Mouse (Mus musculus) midbrain, embryonic 10.5 days (tissue): ENCODE results near the gene Gm21830. TPM values are rescaled to one million over a fixed set of nuclear protein-coding genes. Genes with fewer than 3 reads are reported as not detected.
"Not testable (repeated sequence)": the region's sequence is repeated elsewhere in the genome, so short reads cannot be mapped to it uniquely, and the experiment has no call there.

Experiments
- DNase-seq: peaks from one replicate; pipeline ENCODE4 v3.0.0-alpha.2; 2017; ENCODE audit warnings: low spot score
- H3K27ac ChIP-seq: fragments of 300-500 bp; sonication (generic); replicated peaks from 2 replicates; pipeline ENCODE4 v1.5.1; 2016; ENCODE audit warnings: mild to moderate bottlenecking
- H3K27me3 ChIP-seq: fragments of 300-500 bp; sonication (generic); 2 replicates; pipeline ENCODE4 v1.6.1; 2016; ENCODE audit warnings: low read depth, mild to moderate bottlenecking; ENCODE audit not compliant: poor library complexity, severe bottlenecking
- H3K36me3 ChIP-seq: fragments of 300-500 bp; sonication (generic); 2 replicates; pipeline ENCODE4 v1.6.1; 2016; ENCODE audit warnings: mild to moderate bottlenecking, moderate library complexity
- H3K4me1 ChIP-seq: fragments of 300-500 bp; sonication (generic); 2 replicates; pipeline ENCODE4 v1.6.1; 2016
- H3K4me3 ChIP-seq: fragments of 300-500 bp; sonication (generic); 2 replicates; pipeline ENCODE4 v1.5.1; 2016; ENCODE audit warnings: mild to moderate bottlenecking, moderate library complexity
- H3K9me3 ChIP-seq: fragments of 300-500 bp; sonication (generic); replicated peaks from 2 replicates; pipeline ENCODE4 v1.6.1; 2016; ENCODE audit warnings: mild to moderate bottlenecking
- WGBS: fragments of 180-500 bp; shearing (Covaris S2); methylation state at CpG from one replicate; pipeline ENCODE4 v1.1.7; 2016; 5-methylcytosine and 5-hydroxymethylcytosine counted together
- polyA plus RNA-seq: library from polyadenylated mRNA; unstranded; fragments of >200 nt; fragmentation: Nextera tagmentation; extraction: Ambion mirVana; gene quantifications from 2 replicates; pipeline ENCODE4 v1.2.1, GENCODE M21; 2016

Gm21830 gene
- not detected in 2 replicates for polyA plus RNA-seq

DNA sequence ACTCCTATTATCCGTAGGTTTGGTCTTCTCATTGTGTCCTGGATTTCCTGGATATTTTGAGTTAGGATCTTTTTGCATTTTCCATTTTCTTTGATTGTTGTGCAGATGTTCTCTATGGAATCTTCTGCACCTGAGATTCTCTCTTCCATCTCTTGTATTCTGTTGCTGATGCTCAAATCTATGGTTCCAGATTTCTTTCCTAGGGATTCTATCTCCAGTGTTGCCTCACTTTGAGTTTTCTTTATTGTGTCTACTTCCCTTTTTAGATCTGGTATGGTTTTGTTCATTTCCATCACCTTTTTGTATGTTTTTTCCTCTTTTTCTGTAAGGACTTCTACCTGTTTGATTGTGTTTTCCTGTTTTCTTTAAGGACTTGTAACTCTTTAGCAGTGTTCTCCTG, at the start of gene Gm21830:
Gene Gm21830 (plus strand): TSS at position 301 of the 400 bp plus-strand sequence.
- H3K27me3 ChIP-seq, H3K4me3 ChIP-seq, H3K27ac ChIP-seq, H3K9me3 ChIP-seq, H3K4me1 ChIP-seq, DNase-seq, H3K36me3 ChIP-seq: not testable (repeated sequence)
- no CpG with 5 or more reads among the region's 1 CpGs for WGBS

DNA sequence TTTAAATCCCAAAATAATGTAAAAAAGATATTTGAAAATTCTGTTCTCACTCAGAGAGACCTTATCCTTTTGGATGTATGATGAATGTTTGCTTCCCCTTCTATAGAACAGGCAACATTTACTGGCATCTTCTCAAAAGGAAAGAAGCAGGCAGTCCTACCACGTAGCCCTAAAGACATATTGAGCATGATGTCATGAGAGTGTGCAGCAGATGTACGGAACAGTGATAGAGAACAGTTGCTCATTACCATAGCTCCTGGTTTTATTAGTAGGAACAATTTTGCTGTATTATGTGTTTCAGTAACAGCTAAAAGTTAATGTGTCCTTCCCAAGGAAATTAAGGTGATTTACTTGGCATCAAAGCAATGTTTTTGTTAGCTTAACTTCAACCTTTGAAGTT, 49.0 kb upstream of the Gm21830 start:
- H3K36me3 ChIP-seq, result no peaks in the 10 kb centered on the region
- no peaks in the 10 kb centered on the region for H3K27me3 ChIP-seq
- no peak overlapping the region for H3K4me3 ChIP-seq
- no peak overlapping the region for H3K27ac ChIP-seq
- DNase-seq, result no peak
- WGBS, result 93% methylated on average over 2 of the region's 2 CpGs
- no peaks in the 10 kb centered on the region for H3K4me1 ChIP-seq
- no peaks in the 10 kb centered on the region for H3K9me3 ChIP-seq

DNA sequence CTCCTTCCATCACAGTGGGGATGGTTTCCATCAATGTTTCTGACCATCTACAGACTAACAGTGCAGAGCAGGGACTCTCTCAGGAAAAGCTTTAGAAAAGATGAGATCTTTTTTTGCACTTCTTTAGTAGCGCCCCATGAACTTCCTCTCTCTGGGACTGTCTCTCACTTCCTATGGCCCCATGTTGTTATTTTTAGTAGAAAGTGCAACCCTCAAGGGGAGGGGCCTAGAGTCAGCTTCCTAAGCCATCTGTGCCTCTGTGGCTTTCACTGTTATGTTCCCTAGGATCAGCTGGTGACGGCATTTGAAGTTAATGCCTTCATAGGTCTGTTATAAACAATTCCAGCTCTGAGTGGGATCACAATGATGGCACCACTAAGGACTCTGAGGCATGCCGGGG, 35.0 kb upstream of the Gm21830 start:
- WGBS, result 70% methylated on average over 3 of the region's 3 CpGs
- Histone ChIP-seq H3K27ac (no peak overlapping the region), H3K36me3 (no peaks in the 10 kb centered on the region), H3K4me3 (no peak overlapping the region), H3K9me3 (no peaks in the 10 kb centered on the region), H3K27me3 (no peaks in the 10 kb centered on the region), H3K4me1 (no peaks in the 10 kb centered on the region)
- DNase-seq, result no peak

DNA sequence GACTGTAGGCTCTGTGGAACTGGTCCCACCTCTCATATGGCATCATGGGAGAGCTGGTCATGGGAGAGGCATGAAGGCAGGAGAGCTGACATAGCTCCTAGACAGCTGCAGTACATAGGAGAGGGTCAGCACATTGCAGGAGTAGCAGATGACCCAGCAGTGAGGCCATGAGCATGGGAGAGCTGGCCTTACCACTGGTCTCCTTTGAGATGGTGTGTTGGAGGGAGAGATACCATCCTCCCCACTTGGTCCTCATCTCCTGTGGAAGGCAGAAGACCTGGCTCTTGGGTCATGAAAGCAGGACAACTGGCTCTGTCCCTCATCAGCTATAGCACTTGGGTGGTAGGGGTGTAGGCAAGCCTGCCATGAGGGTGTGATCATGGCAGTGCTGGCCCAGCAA, 7.3 kb downstream of the Gm21830 start:
- Histone ChIP-seq H3K36me3 (no peaks in the 10 kb centered on the region), H3K27me3 (no peaks in the 10 kb centered on the region), H3K27ac (no peak overlapping the region), H3K4me1 (no peaks in the 10 kb centered on the region), H3K4me3 (no peak overlapping the region), H3K9me3 (no peaks in the 10 kb centered on the region)
- DNase-seq, result no peak

GRCm38 (mm10) chr2:67422799-67423198, 9.3 kb downstream of the Gm21830 start:
- H3K27ac ChIP-seq, result no peak overlapping the region
- H3K36me3 ChIP-seq, result no peaks in the 10 kb centered on the region
- no peaks in the 10 kb centered on the region for H3K4me1 ChIP-seq
- WGBS, result 80% methylated on average over 1 of the region's 1 CpGs
- H3K9me3 ChIP-seq, result no peaks in the 10 kb centered on the region
- no peak overlapping the region for H3K4me3 ChIP-seq
- DNase-seq, result no peak
- H3K27me3 ChIP-seq, result no peaks in the 10 kb centered on the region

DNA sequence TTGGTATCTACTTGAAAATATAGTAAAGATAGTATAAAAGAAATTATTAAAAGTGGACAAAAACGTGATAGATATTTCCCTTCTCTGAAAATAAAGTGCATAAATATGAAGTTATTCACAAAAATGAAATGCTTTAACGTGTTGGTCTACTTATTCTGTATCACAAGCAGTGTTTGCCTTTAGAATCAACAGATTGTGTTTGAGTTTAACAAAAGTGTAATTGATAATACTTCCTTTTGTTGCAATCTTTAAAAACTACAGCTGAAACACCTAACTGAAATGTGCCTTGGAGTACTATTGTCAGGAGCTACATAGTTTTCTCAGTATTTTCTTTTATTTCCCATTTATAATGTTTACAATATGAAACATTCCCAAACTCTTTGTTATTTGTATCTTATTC, 19.6 kb downstream of the Gm21830 start, which contains the start of gene Gm26727:
Gene Gm26727 (minus strand): TSS at position 101 of the 400 bp plus-strand sequence.
- Histone ChIP-seq H3K9me3 (no peaks in the 10 kb centered on the region), H3K4me3 (no peak within 1 kb of the TSS), H3K4me1 (no peaks in the 10 kb centered on the region), H3K36me3 (no peaks in the 10 kb centered on the region), H3K27me3 (no peaks in the 10 kb centered on the region), H3K27ac (no peak within 1 kb of the TSS)
- DNase-seq, result no peak
- 67% methylated on average over 2 of the region's 2 CpGs for WGBS

GRCm38 (mm10) chr2:67438309-67438708, 24.8 kb downstream of the Gm21830 start:
- Histone ChIP-seq H3K4me1 (no peaks in the 10 kb centered on the region), H3K9me3 (no peaks in the 10 kb centered on the region), H3K27ac (no peak overlapping the region), H3K36me3 (no peaks in the 10 kb centered on the region), H3K27me3 (no peaks in the 10 kb centered on the region), H3K4me3 (no peak overlapping the region)
- DNase-seq, result no peak
- 86% methylated on average over 8 of the region's 8 CpGs for WGBS

DNA sequence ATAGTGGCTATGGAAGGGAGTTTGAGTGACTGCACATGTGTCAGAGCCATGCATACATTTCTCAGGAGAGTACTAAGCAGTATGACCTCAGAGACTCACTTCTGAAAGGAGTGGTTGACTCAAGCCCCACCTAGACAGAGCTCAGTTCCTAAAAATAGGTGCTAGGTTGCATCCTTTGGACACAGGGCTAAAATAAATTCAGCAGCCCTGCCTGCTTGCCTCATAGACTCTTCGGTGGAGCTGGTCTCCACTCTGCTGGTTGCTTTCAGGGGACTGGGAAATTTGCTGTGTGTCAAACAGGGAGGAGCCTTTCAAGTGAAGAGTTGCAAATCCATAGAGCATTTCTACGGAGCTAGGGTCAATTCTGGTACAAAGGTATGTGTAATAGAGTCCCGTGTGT, 32.3 kb downstream of the Gm21830 start, which contains the start of gene Xirp2:
Gene Xirp2 (plus strand): TSS at position 223 of the 400 bp plus-strand sequence.
- 85% methylated on average over 3 of the region's 3 CpGs for WGBS
- H3K4me3 ChIP-seq, result no peak within 1 kb of the TSS
- H3K9me3 ChIP-seq, result no peaks in the 10 kb centered on the region

GRCm38 (mm10) chr2:67446772-67447171, 33.2 kb downstream of the Gm21830 start:
- Histone ChIP-seq H3K27me3 (no peaks in the 10 kb centered on the region), H3K4me1 (no peaks in the 10 kb centered on the region), H3K4me3 (no peak overlapping the region), H3K27ac (no peak overlapping the region), H3K36me3 (no peaks in the 10 kb centered on the region), H3K9me3 (no peaks in the 10 kb centered on the region)
- no peak for DNase-seq
- 98% methylated on average over 1 of the region's 1 CpGs for WGBS

More for the DNA sequence above, 32.3 kb downstream of the Gm21830 start, which contains the start of gene Xirp2:
- Histone ChIP-seq H3K4me1 (no peaks in the 10 kb centered on the region), H3K27ac (no peak within 1 kb of the TSS), H3K36me3 (no peaks in the 10 kb centered on the region), H3K27me3 (no peaks in the 10 kb centered on the region)
- DNase-seq, result no peak

DNA sequence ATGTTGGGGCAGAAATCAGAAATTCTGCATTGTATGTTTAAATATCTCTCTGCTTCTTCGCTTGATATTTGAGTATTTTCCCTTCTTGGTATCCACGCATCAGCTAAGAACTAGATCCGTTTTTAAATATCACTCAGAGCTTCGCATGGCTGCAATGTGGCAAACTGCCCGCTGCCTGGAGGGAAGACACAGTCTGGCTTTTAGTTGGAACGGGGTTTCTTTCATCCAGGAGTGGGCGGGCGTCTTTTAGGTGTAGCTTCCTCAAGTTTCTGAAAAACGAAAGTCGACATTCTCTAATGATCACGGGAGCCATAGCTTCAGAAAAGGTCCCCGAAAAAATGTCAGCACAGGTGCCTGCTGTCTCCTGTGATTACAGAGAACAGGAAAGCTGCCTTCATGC, 33.7 kb downstream of the Gm21830 start:
- Histone ChIP-seq H3K27me3 (no peaks in the 10 kb centered on the region), H3K9me3 (no peaks in the 10 kb centered on the region), H3K36me3 (no peaks in the 10 kb centered on the region), H3K4me3 (no peak overlapping the region), H3K27ac (no peak overlapping the region), H3K4me1 (no peaks in the 10 kb centered on the region)
- WGBS, result 82% methylated on average over 12 of the region's 12 CpGs
- DNase-seq, result no peak

GRCm38 (mm10) chr2:67460857-67461256, 47.3 kb downstream of the Gm21830 start:
- no peaks in the 10 kb centered on the region for H3K4me1 ChIP-seq
- H3K27ac ChIP-seq, result no peak overlapping the region
- no peak overlapping the region for H3K4me3 ChIP-seq
- no peak for DNase-seq
- WGBS, result 91% methylated on average over 3 of the region's 3 CpGs
- H3K9me3 ChIP-seq, result no peaks in the 10 kb centered on the region
- H3K36me3 ChIP-seq, result no peaks in the 10 kb centered on the region
- H3K27me3 ChIP-seq, result no peaks in the 10 kb centered on the region

- Histone ChIP-seq H3K27me3 (no peaks in the 10 kb centered on the region), H3K27ac (no peak overlapping the region), H3K36me3 (no peaks in the 10 kb centered on the region), H3K4me3 (no peak overlapping the region), H3K4me1 (no peaks in the 10 kb centered on the region), H3K9me3 (no peaks in the 10 kb centered on the region)
- 90% methylated on average over 7 of the region's 7 CpGs for WGBS
- DNase-seq, result no peak
Measured at GRCm38 (mm10) chr2:67467036-67467435, 53.5 kb downstream of the Gm21830 start.

DNA sequence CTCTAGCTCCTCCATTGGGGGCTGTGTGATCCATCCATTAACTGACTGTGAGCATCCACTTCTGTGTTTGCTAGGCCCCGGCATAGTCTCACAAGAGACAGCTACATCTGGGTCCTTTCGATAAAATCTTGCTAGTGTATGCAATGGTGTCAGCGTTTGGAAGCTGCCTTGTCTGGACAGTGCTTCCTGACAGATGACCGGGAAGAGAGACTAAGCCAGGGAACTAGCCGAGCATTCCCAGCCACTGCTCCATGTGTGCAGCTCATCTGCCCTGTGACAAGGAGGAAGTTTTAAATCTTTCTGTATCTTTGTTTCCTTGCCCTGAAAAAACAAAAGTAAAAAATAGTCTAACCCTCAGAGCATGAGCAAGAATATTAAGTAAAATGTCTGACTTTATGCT, 56.5 kb downstream of the Gm21830 start:
- H3K4me3 ChIP-seq, H3K27ac ChIP-seq, DNase-seq, H3K36me3 ChIP-seq, H3K9me3 ChIP-seq, H3K4me1 ChIP-seq, H3K27me3 ChIP-seq: not testable (repeated sequence)
- WGBS, result 84% methylated on average over 5 of the region's 5 CpGs

GRCm38 (mm10) chr2:67477753-67478152, 64.2 kb downstream of the Gm21830 start:
- Histone ChIP-seq H3K4me3 (no peak overlapping the region), H3K27me3 (no peaks in the 10 kb centered on the region), H3K4me1 (peaks cover 2% of the 10 kb centered on the region; the same call in 1 of the 2 replicates), H3K9me3 (no peaks in the 10 kb centered on the region), H3K27ac (no peak overlapping the region), H3K36me3 (no peaks in the 10 kb centered on the region)
- WGBS, result 19% methylated on average over 6 of the region's 6 CpGs
- peak; percentile 41 for DNase-seq
